Mouse (Mus musculus) telencephalon, adult 2 months (tissue): Measurements from ENCODE around the gene Myo5a.

Experiments
- DNase-seq: peaks from one replicate; pipeline ENCODE4 v3.0.0-alpha.2; 2011; ENCODE audit warnings: low read depth, low spot score

The Myo5a gene

GRCm38 (mm10) chr9:75071706-75072192 is 934 bp downstream of the Myo5a start:
- no peak for DNase-seq

- DNase-seq, result no peak
Measured at GRCm38 (mm10) chr9:75072361-75072760, 1.5 kb downstream of the Myo5a start.

GRCm38 (mm10) chr9:75077191-75077590 is 6.4 kb downstream of the Myo5a start:
- no peak for DNase-seq

GRCm38 (mm10) chr9:75085242-75085824 is 14.5 kb downstream of the Myo5a start:
- DNase-seq, result peak; percentile 41

GRCm38 (mm10) chr9:75087823-75088222 is 17.0 kb downstream of the Myo5a start:
- DNase-seq, result no peak

- no peak for DNase-seq
Measured at GRCm38 (mm10) chr9:75089285-75089684, 18.5 kb downstream of the Myo5a start.

GRCm38 (mm10) chr9:75092134-75092533 is 21.3 kb downstream of the Myo5a start:
- no peak for DNase-seq

GRCm38 (mm10) chr9:75094762-75095161 is 23.9 kb downstream of the Myo5a start:
- DNase-seq, result no peak

GRCm38 (mm10) chr9:75098937-75099336 is 28.1 kb downstream of the Myo5a start:
- no peak for DNase-seq

GRCm38 (mm10) chr9:75100157-75100781 is 29.5 kb downstream of the Myo5a start:
- DNase-seq, result peak; percentile 79

- no peak for DNase-seq
Measured at GRCm38 (mm10) chr9:75102131-75102530, 31.3 kb downstream of the Myo5a start.

- DNase-seq, result no peak
Measured at GRCm38 (mm10) chr9:75116571-75117177, 45.9 kb downstream of the Myo5a start.

- peak; percentile 47 for DNase-seq
Measured at GRCm38 (mm10) chr9:75121126-75121525, 50.3 kb downstream of the Myo5a start.

GRCm38 (mm10) chr9:75124201-75124721 is 53.4 kb downstream of the Myo5a start:
- DNase-seq, result peak; percentile 29

- no peak for DNase-seq
Measured at GRCm38 (mm10) chr9:75130553-75130952, 59.7 kb downstream of the Myo5a start.

GRCm38 (mm10) chr9:75146911-75147310 is 76.1 kb downstream of the Myo5a start:
- DNase-seq, result no peak

- DNase-seq, result peak; percentile 61
Measured at GRCm38 (mm10) chr9:75160525-75160924, 89.7 kb downstream of the Myo5a start.

GRCm38 (mm10) chr9:75163650-75164049 is 92.8 kb downstream of the Myo5a start:
- DNase-seq, result no peak

- DNase-seq, result peak; percentile 48
Measured at GRCm38 (mm10) chr9:75171721-75172120, 100.9 kb downstream of the Myo5a start.

GRCm38 (mm10) chr9:75187646-75188260 is 116.9 kb downstream of the Myo5a start:
- no peak for DNase-seq

GRCm38 (mm10) chr9:75193858-75194257 is 123.0 kb downstream of the Myo5a start:
- no peak for DNase-seq

- peak; percentile 77 for DNase-seq
Measured at GRCm38 (mm10) chr9:75196335-75196734, 125.5 kb downstream of the Myo5a start.
